Mouse (Mus musculus) natural killer cell, adult 2 months (primary cell): ENCODE data around the gene Intu.
A peak's percentile ranks its signal among the peaks of the same experiment; 100 is the strongest.

ENCODE experiments used
- DNase-seq, 2 experiments: peaks; one replicate each; pipeline ENCODE4 v3.0.0; 2022; ENCODE audit warnings: low spot score in 2 of 2

Gene Intu

DNA sequence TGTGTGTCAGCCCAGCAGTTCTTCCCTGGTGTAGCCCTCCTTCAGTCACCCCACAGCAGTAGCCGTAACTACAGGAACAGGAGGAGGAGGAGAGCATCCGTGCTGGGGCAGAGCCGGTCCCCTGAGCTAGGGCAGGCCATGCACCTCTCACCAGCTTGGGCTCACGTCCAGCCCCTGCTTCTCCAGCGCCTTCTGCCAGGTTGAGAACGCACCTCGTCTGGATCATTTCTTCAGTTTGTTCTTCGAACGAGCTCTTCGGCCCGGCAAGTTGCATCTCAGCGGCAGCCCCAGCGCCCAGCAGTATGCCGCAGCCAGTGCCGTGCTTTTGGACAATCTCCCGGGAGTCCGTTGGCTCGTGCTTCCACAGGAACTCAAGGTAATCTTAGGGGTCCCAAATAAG, 152.1 kb downstream of the Intu start:
- DNase-seq: no peak

GRCm38 (mm10) chr3:40685855-40686515, 154.9 kb downstream of the Intu start:
- no peak for DNase-seq

- no peak for DNase-seq
These were observed 155.8 kb downstream of the Intu start for GRCm38 (mm10) chr3:40686836-40687235.

DNA sequence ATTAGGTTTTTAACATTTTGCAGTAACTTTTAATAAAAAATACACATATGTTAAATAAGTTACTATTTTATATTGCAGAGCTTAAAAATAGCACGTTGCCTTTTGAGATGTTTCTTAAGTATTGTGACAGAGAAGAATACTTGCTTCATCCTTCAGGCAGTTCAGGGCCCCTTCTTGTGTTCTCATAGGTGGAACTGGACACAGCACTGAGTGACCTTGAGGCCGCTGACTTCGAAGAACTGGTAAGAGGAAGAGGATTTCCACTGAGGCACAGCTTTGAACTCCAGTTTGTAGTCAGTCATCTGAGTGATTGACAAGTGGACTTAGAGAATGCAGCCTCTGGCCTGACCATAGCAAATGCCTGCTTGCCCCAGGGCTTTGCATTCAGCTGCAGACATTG, 156.5 kb downstream of the Intu start:
- DNase-seq: no peak

GRCm38 (mm10) chr3:40691566-40691965, 160.5 kb downstream of the Intu start:
- DNase-seq: no peak

GRCm38 (mm10) chr3:40693435-40693834, 162.3 kb downstream of the Intu start:
- DNase-seq: no peak

- DNase-seq: no peak
These were observed 162.9 kb downstream of the Intu start for GRCm38 (mm10) chr3:40693960-40694359.

- no peak for DNase-seq
These were observed 163.4 kb downstream of the Intu start for GRCm38 (mm10) chr3:40694438-40694837.

DNA sequence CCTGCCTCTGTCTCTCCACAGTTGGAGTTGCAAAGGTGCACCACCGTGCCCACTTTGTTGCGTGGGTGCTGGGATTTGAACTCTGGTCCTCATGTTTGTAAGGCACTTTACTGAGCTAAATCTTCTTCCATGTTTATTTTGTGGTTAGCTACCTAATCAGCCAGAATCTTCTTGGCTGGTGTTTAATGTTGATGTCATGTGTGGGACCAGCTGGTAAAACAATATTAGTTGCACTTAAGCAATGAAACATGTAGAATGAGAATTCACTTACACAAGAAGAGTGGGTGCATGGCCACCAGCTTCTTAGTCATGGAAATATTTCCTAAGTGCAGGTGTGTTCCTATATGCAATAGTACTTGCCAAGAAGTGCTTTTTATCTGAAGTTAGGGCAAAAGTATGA, 164.1 kb downstream of the Intu start:
- no peak for DNase-seq

DNA sequence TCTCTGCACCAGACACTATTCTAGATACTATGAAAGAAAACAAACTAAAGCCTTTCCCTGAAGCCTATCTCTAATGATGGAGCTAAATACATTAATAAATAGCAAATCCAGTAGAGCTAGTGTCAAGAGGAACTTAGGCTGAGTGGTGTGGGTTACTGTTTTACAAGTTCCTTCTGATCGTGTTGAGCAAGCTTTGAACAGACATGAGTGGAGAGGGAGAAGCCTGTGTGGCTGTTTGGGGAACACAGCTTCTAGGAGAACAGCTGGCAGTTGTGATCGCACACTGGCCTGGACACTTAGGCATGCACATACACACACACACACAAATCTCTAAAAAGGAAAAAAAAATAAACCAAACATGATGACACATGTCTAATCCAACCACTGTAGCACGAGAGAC, 167.7 kb downstream of the Intu start:
- no peak for DNase-seq

DNA sequence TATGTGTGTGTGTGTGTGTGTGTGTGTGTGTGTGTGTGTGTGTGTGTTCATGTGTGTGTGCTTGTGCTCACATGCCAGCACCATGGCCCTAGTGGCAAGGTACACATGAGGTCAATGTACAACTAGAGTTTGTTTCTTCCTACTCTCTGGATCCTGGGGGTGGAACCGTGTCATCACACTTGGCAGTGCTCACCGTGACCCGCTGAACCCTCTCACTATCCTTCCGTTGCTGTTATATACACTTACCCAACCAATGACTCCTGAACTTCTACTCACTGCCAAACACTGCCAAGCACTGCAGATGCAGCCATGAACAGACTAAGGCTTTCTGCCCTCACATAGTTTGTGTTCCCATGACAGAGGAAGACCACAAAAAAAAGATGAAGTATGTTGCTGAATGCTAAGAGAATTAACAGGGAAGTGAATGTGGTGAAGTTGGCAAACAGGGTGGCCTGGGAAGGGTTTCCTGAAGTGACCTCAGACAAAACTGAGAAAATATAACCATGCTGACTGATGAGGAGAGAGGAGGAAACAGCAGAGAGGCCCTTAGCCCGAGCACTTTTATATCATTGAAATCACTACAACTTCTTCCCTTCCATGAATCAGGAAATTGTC, 173.8 kb downstream of the Intu start:
- DNase-seq: no peak

GRCm38 (mm10) chr3:40708655-40709054, 177.6 kb downstream of the Intu start, which contains the start of gene Slc25a31:
TSS of gene Slc25a31 (plus strand) at chr3:40708855.
- DNase-seq: no peak

- DNase-seq: no peak
These were observed 185.0 kb downstream of the Intu start for GRCm38 (mm10) chr3:40716056-40716455.

GRCm38 (mm10) chr3:40719022-40719421, 187.9 kb downstream of the Intu start:
- no peak for DNase-seq

- DNase-seq: no peak
These were observed 207.4 kb downstream of the Intu start for GRCm38 (mm10) chr3:40738381-40738912.

GRCm38 (mm10) chr3:40744024-40744835, 213.1 kb downstream of the Intu start, which contains the start of gene Hspa4l:
TSS of gene Hspa4l (plus strand) at chr3:40744495.
- no peak for DNase-seq

GRCm38 (mm10) chr3:40744836-40745660, 214.0 kb downstream of the Intu start:
- peak; percentile 81 to 86 for DNase-seq

GRCm38 (mm10) chr3:40745661-40746547, 214.8 kb downstream of the Intu start:
- DNase-seq: no peak
